Mouse (Mus musculus): ENCODE results near the gene Ptprn. TPM values are rescaled to one million over a fixed set of nuclear protein-coding genes. Genes with fewer than 3 reads are reported as not detected.

Ptprn gene
- polyA plus RNA-seq, 1 experiment from 2014 or later: 40.6 TPM

- H3K9me3 ChIP-seq (ENCODE audit: control insufficient read depth, low read length): no peaks in the 10 kb centered on the region
- peak overlapping the region; percentile 11; the same call in 1 of the 2 replicates for H3K4me2 ChIP-seq (ENCODE audit: low read length)
- peak overlapping the region; percentile 18; the same call in 1 of the 2 replicates for H3K9ac ChIP-seq (ENCODE audit: low read depth, low read length)
- no peaks in the 10 kb centered on the region for H3K27me3 ChIP-seq (replicated peaks; ENCODE audit: control insufficient read depth, insufficient read depth, low read length)
- ATAC-seq: peak; percentile 90
- peak overlapping the region; percentile 77 for H3K27ac ChIP-seq (ENCODE audit: low read depth, low read length)
- WGBS: under 1% methylated on average over 7 of the region's 7 CpGs
- no peaks in the 10 kb centered on the region for H3K36me3 ChIP-seq (ENCODE audit: control insufficient read depth, insufficient read depth, low read length)
- H3K4me1 ChIP-seq (ENCODE audit: control insufficient read depth, insufficient read depth, low read depth, low read length): peaks cover 16% of the 10 kb centered on the region
- H3K4me3 ChIP-seq (ENCODE audit: low read length): no peak overlapping the region
Observed at GRCm38 (mm10) chr1:75289376-75289775, 25.1 kb upstream of the Ptprn start.

GRCm38 (mm10) chr1:75284911-75285310 is 20.6 kb upstream of the Ptprn start:
- no peak overlapping the region for H3K27ac ChIP-seq (ENCODE audit: low read depth, low read length)
- H3K9me3 ChIP-seq (ENCODE audit: control insufficient read depth, low read length): no peaks in the 10 kb centered on the region
- H3K4me1 ChIP-seq (ENCODE audit: control insufficient read depth, insufficient read depth, low read depth, low read length): peaks cover 13% of the 10 kb centered on the region
- H3K4me2 ChIP-seq (ENCODE audit: low read length): no peak overlapping the region
- H3K27me3 ChIP-seq (replicated peaks; ENCODE audit: control insufficient read depth, insufficient read depth, low read length): no peaks in the 10 kb centered on the region
- ATAC-seq: no peak
- no peak overlapping the region for H3K9ac ChIP-seq (ENCODE audit: low read depth, low read length)
- 90% methylated on average over 7 of the region's 7 CpGs for WGBS
- no peaks in the 10 kb centered on the region for H3K36me3 ChIP-seq (ENCODE audit: control insufficient read depth, insufficient read depth, low read length)
- no peak overlapping the region for H3K4me3 ChIP-seq (ENCODE audit: low read length)

GRCm38 (mm10) chr1:75283017-75283416 is 18.7 kb upstream of the Ptprn start:
- no peak for ATAC-seq
- WGBS: 52% methylated on average over 5 of the region's 5 CpGs
- H3K9ac ChIP-seq (ENCODE audit: low read depth, low read length): no peak overlapping the region

GRCm38 (mm10) chr1:75278228-75278627 is 13.9 kb upstream of the Ptprn start, which contains the start of gene Resp18:
Gene Resp18, minus strand, starts transcription at chr1:75278415.
- peak within 1 kb of the TSS; percentile 59 for H3K4me2 ChIP-seq (ENCODE audit: low read length)
- H3K27me3 ChIP-seq (replicated peaks; ENCODE audit: control insufficient read depth, insufficient read depth, low read length): no peaks in the 10 kb centered on the region
- H3K9ac ChIP-seq (ENCODE audit: low read depth, low read length): peak within 1 kb of the TSS; percentile 62
- 2% methylated on average over 13 of the region's 13 CpGs for WGBS
- peaks cover 3% of the 10 kb centered on the region; the same call in 1 of the 2 replicates for H3K36me3 ChIP-seq (ENCODE audit: control insufficient read depth, insufficient read depth, low read length)
- H3K27ac ChIP-seq (ENCODE audit: low read depth, low read length): peak within 1 kb of the TSS; percentile 9; the same call in 1 of the 2 replicates
- no peaks in the 10 kb centered on the region for H3K4me1 ChIP-seq (ENCODE audit: control insufficient read depth, insufficient read depth, low read depth, low read length)
- H3K4me3 ChIP-seq (ENCODE audit: low read length): peak within 1 kb of the TSS; percentile 50
- no peaks in the 10 kb centered on the region for H3K9me3 ChIP-seq (ENCODE audit: control insufficient read depth, low read length)
- ATAC-seq: peak; percentile 73

More at GRCm38 (mm10) chr1:75283017-75283416, 18.7 kb upstream of the Ptprn start:
- H3K36me3 ChIP-seq (ENCODE audit: control insufficient read depth, insufficient read depth, low read length): no peaks in the 10 kb centered on the region
- H3K4me2 ChIP-seq (ENCODE audit: low read length): no peak overlapping the region
- no peak overlapping the region for H3K4me3 ChIP-seq (ENCODE audit: low read length)
- H3K27me3 ChIP-seq (replicated peaks; ENCODE audit: control insufficient read depth, insufficient read depth, low read length): no peaks in the 10 kb centered on the region
- H3K9me3 ChIP-seq (ENCODE audit: control insufficient read depth, low read length): no peaks in the 10 kb centered on the region
- H3K27ac ChIP-seq (ENCODE audit: low read depth, low read length): no peak overlapping the region
- H3K4me1 ChIP-seq (ENCODE audit: control insufficient read depth, insufficient read depth, low read depth, low read length): no peaks in the 10 kb centered on the region

GRCm38 (mm10) chr1:75277195-75278188 is 13.2 kb upstream of the Ptprn start:
- WGBS: 4% methylated on average over 23 of the region's 23 CpGs
- Histone ChIP-seq H3K36me3 (ENCODE audit: control insufficient read depth, insufficient read depth, low read length) (peaks cover 3% of the 10 kb centered on the region; the same call in 1 of the 2 replicates), H3K4me3 (ENCODE audit: low read length) (peak overlapping the region; percentile 50), H3K9me3 (ENCODE audit: control insufficient read depth, low read length) (no peaks in the 10 kb centered on the region), H3K4me2 (ENCODE audit: low read length) (peak overlapping the region; percentile 59), H3K27me3 (replicated peaks; ENCODE audit: control insufficient read depth, insufficient read depth, low read length) (no peaks in the 10 kb centered on the region), H3K4me1 (ENCODE audit: control insufficient read depth, insufficient read depth, low read depth, low read length) (no peaks in the 10 kb centered on the region), H3K27ac (ENCODE audit: low read depth, low read length) (peak overlapping the region; percentile 9; the same call in 1 of the 2 replicates), H3K9ac (ENCODE audit: low read depth, low read length) (peak overlapping the region; percentile 62)
- peak; percentile 89 for ATAC-seq

- no peaks in the 10 kb centered on the region for H3K36me3 ChIP-seq (ENCODE audit: control insufficient read depth, insufficient read depth, low read length)
- no peaks in the 10 kb centered on the region for H3K9me3 ChIP-seq (ENCODE audit: control insufficient read depth, low read length)
- 1% methylated on average over 40 of the region's 40 CpGs for WGBS
- peak overlapping the region; percentile 76 for H3K9ac ChIP-seq (ENCODE audit: low read depth, low read length)
- H3K27ac ChIP-seq (ENCODE audit: low read depth, low read length): peak overlapping the region; percentile 64; the same call in 1 of the 2 replicates
- no peaks in the 10 kb centered on the region; the same call in 1 of the 2 replicates for H3K4me1 ChIP-seq (ENCODE audit: control insufficient read depth, insufficient read depth, low read depth, low read length)
- peak overlapping the region; percentile 56 for H3K4me2 ChIP-seq (ENCODE audit: low read length)
- ATAC-seq: peak; percentile 76
- peaks cover 3% of the 10 kb centered on the region; the same call in 1 of the 2 replicates for H3K27me3 ChIP-seq (replicated peaks; ENCODE audit: control insufficient read depth, insufficient read depth, low read length)
- peak overlapping the region; percentile 71 for H3K4me3 ChIP-seq (ENCODE audit: low read length)
Observed at GRCm38 (mm10) chr1:75262969-75263951, 1.0 kb downstream of the Ptprn start.

- Histone ChIP-seq H3K4me1 (ENCODE audit: control insufficient read depth, insufficient read depth, low read depth, low read length) (no peaks in the 10 kb centered on the region; the same call in 1 of the 2 replicates), H3K9ac (ENCODE audit: low read depth, low read length) (no peak overlapping the region), H3K9me3 (ENCODE audit: control insufficient read depth, low read length) (no peaks in the 10 kb centered on the region), H3K4me3 (ENCODE audit: low read length) (no peak overlapping the region), H3K27ac (ENCODE audit: low read depth, low read length) (no peak overlapping the region), H3K4me2 (ENCODE audit: low read length) (no peak overlapping the region), H3K27me3 (replicated peaks; ENCODE audit: control insufficient read depth, insufficient read depth, low read length) (peaks cover 3% of the 10 kb centered on the region; the same call in 1 of the 2 replicates), H3K36me3 (ENCODE audit: control insufficient read depth, insufficient read depth, low read length) (no peaks in the 10 kb centered on the region)
- no peak for ATAC-seq
Observed at GRCm38 (mm10) chr1:75261278-75261677, 3.0 kb downstream of the Ptprn start.

GRCm38 (mm10) chr1:75255516-75256046 is 8.7 kb downstream of the Ptprn start:
- 73% methylated on average over 10 of the region's 10 CpGs for WGBS
- ATAC-seq: no peak

More at GRCm38 (mm10) chr1:75255516-75256046, 8.7 kb downstream of the Ptprn start:
- Histone ChIP-seq H3K36me3 (ENCODE audit: control insufficient read depth, insufficient read depth, low read length) (no peaks in the 10 kb centered on the region), H3K27ac (ENCODE audit: low read depth, low read length) (no peak overlapping the region), H3K4me3 (ENCODE audit: low read length) (no peak overlapping the region), H3K4me1 (ENCODE audit: control insufficient read depth, insufficient read depth, low read depth, low read length) (peaks cover 5% of the 10 kb centered on the region), H3K9ac (ENCODE audit: low read depth, low read length) (no peak overlapping the region), H3K4me2 (ENCODE audit: low read length) (no peak overlapping the region), H3K27me3 (replicated peaks; ENCODE audit: control insufficient read depth, insufficient read depth, low read length) (no peaks in the 10 kb centered on the region), H3K9me3 (ENCODE audit: control insufficient read depth, low read length) (no peaks in the 10 kb centered on the region)

All from hindbrain, embryonic 16.5 days (tissue).